Mouse (Mus musculus) CH12.LX (cell line): Measurements from ENCODE around the gene Fez2.

Experiments used
- CTCF ChIP-seq, 2 experiments: IDR thresholded peaks in 1 of 2; conservative IDR thresholded peaks in 1 of 2; 2 replicates each; pipeline ENCODE4 v1.5.1; 2011 to 2012; ENCODE audit warnings: low read depth in 2 of 2, low read length in 2 of 2, improper control_type of control experiment in 1 of 2, inconsistent platforms in 1 of 2, mild to moderate bottlenecking in 1 of 2, moderate library complexity in 1 of 2
- EP300 ChIP-seq: IDR thresholded peaks from 2 replicates; pipeline ENCODE4 v1.6.1; 2011; ENCODE audit warnings: low read length, improper control_type of control experiment
- POLR2A ChIP-seq: IDR thresholded peaks from 2 replicates; pipeline ENCODE4 v1.6.1; 2011; ENCODE audit warnings: low read depth, mild to moderate bottlenecking, improper control_type of control experiment, low read length
- SIN3A ChIP-seq: IDR thresholded peaks from 2 replicates; pipeline ENCODE4 v1.6.1; 2012; ENCODE audit warnings: low read length, improper control_type of control experiment, inconsistent platforms
- USF1 ChIP-seq: IDR thresholded peaks from 2 replicates; pipeline ENCODE4 v1.6.1; 2014; ENCODE audit warnings: low read depth, mild to moderate bottlenecking, inconsistent platforms, low read length, improper control_type of control experiment
- ZC3H11A ChIP-seq: IDR thresholded peaks from 2 replicates; pipeline ENCODE4 v1.6.1; 2012; ENCODE audit warnings: low read depth, mild to moderate bottlenecking, inconsistent platforms, low read length, improper control_type of control experiment

DNA sequence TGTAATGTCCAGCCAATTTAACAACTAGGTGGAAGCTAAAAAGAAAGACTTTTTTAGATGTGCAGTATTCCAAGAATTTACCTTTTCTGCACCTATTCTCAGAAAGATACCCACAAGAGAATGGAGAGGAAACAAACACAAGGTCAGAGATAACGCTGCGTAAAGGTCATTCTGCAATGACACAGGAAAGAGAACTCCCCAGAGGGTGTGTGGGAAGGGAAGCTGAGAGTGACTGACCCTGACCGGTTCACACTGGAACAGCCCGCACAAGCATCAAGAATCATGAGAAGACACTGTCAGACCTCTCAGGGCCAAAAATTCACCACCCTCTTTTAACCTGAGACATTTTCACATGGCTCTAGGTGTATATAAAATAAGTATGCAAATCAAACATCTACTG is 10.4 kb downstream of the Fez2 start:
- TF ChIP-seq EP300 (no peak), ZC3H11A (no peak), CTCF (conservative IDR thresholded peaks at IDR 0.05 in 1 of 2, IDR thresholded peaks at IDR 0.05 in 1 of 2; ENCODE audit: low read depth in 2 of 2, low read length in 2 of 2) (no peak), USF1 (no peak), POLR2A (no peak), SIN3A (no peak)
